Mouse (Mus musculus): Measurements from ENCODE around the gene Flot2.
"Not testable (repeated sequence)": the region's sequence is repeated elsewhere in the genome, so short reads cannot be mapped to it uniquely, and the experiment has no call there.

The Flot2 gene

GRCm38 (mm10) chr11:78037831-78038752 is at the start of gene Flot2:
TSS of gene Flot2 (plus strand) at chr11:78037931.
- peak; percentile 68 for DNase-seq (ENCODE audit: low spot score)

GRCm38 (mm10) chr11:77989071-77989690 is 48.5 kb upstream of the Flot2 start:
- DNase-seq (ENCODE audit: low spot score): peak; percentile 67

- DNase-seq (ENCODE audit: low spot score): no peak
Observed at GRCm38 (mm10) chr11:77995556-77995955, 42.2 kb upstream of the Flot2 start.

- DNase-seq (ENCODE audit: low spot score): no peak
Observed at GRCm38 (mm10) chr11:78006446-78006845, 31.3 kb upstream of the Flot2 start.

GRCm38 (mm10) chr11:78019676-78020075 is 18.1 kb upstream of the Flot2 start:
- DNase-seq (ENCODE audit: low spot score): peak; percentile 78

- DNase-seq (ENCODE audit: low spot score): peak; percentile 30
Observed at GRCm38 (mm10) chr11:78023607-78024006, 14.1 kb upstream of the Flot2 start.

GRCm38 (mm10) chr11:78029240-78029639 is 8.5 kb upstream of the Flot2 start:
- DNase-seq (ENCODE audit: low spot score): no peak

- DNase-seq (ENCODE audit: low spot score): no peak
Observed at GRCm38 (mm10) chr11:78030600-78030999, 7.1 kb upstream of the Flot2 start.

GRCm38 (mm10) chr11:78031389-78031788 is 6.3 kb upstream of the Flot2 start:
- peak; percentile 18 for DNase-seq (ENCODE audit: low spot score)

- peak; percentile 85 for DNase-seq (ENCODE audit: low spot score)
Observed at GRCm38 (mm10) chr11:78031947-78032808, 5.6 kb upstream of the Flot2 start, which contains the start of gene Dhrs13. TSS of gene Dhrs13 (plus strand) at chr11:78032280.

- no peak for DNase-seq (ENCODE audit: low spot score)
Observed at GRCm38 (mm10) chr11:78032809-78033195, 4.9 kb upstream of the Flot2 start.

- no peak for DNase-seq (ENCODE audit: low spot score)
Observed at GRCm38 (mm10) chr11:78033931-78034617, 3.7 kb upstream of the Flot2 start.

GRCm38 (mm10) chr11:78036791-78037190 is 940 bp upstream of the Flot2 start:
- no peak for DNase-seq (ENCODE audit: low spot score)

GRCm38 (mm10) chr11:78040878-78041277 is 3.1 kb downstream of the Flot2 start:
- DNase-seq (ENCODE audit: low spot score): no peak

- DNase-seq (ENCODE audit: low spot score): not testable (repeated sequence)
Observed at GRCm38 (mm10) chr11:78042290-78042870, 4.6 kb downstream of the Flot2 start.

GRCm38 (mm10) chr11:78044758-78045251 is 7.1 kb downstream of the Flot2 start:
- DNase-seq (ENCODE audit: low spot score): peak; percentile 89

GRCm38 (mm10) chr11:78048637-78049036 is 10.9 kb downstream of the Flot2 start:
- not testable (repeated sequence) for DNase-seq (ENCODE audit: low spot score)

- DNase-seq (ENCODE audit: low spot score): no peak
Observed at GRCm38 (mm10) chr11:78053078-78053477, 15.3 kb downstream of the Flot2 start.

GRCm38 (mm10) chr11:78056946-78057345 is 19.2 kb downstream of the Flot2 start:
- DNase-seq (ENCODE audit: low spot score): no peak

- DNase-seq (ENCODE audit: low spot score): peak; percentile 97
Observed at GRCm38 (mm10) chr11:78059833-78060757, 22.4 kb downstream of the Flot2 start.

Measured in adipocyte (in vitro differentiated cells).